Mouse (Mus musculus) naive thymus-derived CD4-positive, alpha-beta T cell, adult 2 months (primary cell): ENCODE results near the gene Rnf149.
"Not testable (repeated sequence)": the region's sequence is repeated elsewhere in the genome, so short reads cannot be mapped to it uniquely, and the experiment has no call there.

Experiments used
- DNase-seq: peaks from one replicate; pipeline ENCODE4 v3.0.0-alpha.2; 2011; ENCODE audit warnings: low read depth

The Rnf149 gene

DNA sequence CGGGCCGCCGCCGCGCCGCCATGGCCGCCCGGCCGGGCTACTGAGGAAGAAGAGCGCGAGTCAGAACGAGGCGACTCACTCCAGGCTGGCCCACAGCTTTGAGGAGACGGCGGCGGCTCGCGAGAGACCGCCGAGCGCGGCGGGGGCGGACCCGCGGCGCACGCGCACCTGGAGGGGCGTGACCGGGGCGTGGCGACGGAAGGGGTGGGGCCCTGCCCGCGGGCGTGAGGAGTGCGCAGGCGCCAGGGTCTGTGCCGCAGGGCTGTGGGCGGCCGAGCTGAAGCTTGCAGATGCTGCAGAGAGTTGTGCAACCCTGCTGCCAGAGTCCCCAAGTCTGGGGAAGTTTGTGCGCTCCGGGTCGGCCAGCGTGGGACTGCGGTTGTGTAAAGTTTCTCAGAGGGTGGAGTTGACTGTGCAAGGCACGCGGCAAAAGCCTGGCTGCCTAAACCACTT is at the start of gene Rnf149:
TSS of gene Rnf149 (minus strand) at position 153 of the 453 bp plus-strand sequence.
- DNase-seq, result peak; percentile 97

- no peak for DNase-seq
Measured at GRCm38 (mm10) chr1:39625491-39625890, 48.3 kb upstream of the Rnf149 start.

- DNase-seq, result no peak
Measured at GRCm38 (mm10) chr1:39623729-39624128, 46.5 kb upstream of the Rnf149 start.

- DNase-seq, result no peak
Measured at GRCm38 (mm10) chr1:39623106-39623505, 45.9 kb upstream of the Rnf149 start.

GRCm38 (mm10) chr1:39618524-39618923 is 41.3 kb upstream of the Rnf149 start:
- no peak for DNase-seq

- no peak for DNase-seq
Measured at GRCm38 (mm10) chr1:39615526-39615925, 38.3 kb upstream of the Rnf149 start.

GRCm38 (mm10) chr1:39614462-39615279 is 37.5 kb upstream of the Rnf149 start:
- peak; percentile 60 for DNase-seq

- no peak for DNase-seq
Measured at GRCm38 (mm10) chr1:39613061-39613460, 35.9 kb upstream of the Rnf149 start.

- DNase-seq, result no peak
Measured at GRCm38 (mm10) chr1:39612491-39612890, 35.3 kb upstream of the Rnf149 start.

DNA sequence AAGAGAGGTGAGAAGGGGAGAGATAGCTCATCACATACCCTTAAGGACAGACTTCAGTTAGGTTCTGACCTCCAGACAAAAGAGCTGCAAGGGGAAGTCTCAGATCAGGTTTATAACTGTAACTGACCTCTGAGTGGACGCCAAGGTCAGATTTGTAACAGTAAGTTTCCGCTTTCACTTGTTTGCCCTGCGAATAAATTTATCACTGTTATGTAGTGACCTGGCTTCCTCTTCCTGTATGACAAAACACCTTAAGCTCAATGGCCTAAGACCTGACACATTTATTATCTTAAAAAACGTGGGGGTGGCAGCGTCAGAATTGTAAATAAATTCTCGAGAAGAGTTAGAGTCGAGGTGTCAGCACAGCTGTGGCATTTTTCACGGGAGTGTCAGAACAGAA is 31.3 kb upstream of the Rnf149 start:
- no peak for DNase-seq

DNA sequence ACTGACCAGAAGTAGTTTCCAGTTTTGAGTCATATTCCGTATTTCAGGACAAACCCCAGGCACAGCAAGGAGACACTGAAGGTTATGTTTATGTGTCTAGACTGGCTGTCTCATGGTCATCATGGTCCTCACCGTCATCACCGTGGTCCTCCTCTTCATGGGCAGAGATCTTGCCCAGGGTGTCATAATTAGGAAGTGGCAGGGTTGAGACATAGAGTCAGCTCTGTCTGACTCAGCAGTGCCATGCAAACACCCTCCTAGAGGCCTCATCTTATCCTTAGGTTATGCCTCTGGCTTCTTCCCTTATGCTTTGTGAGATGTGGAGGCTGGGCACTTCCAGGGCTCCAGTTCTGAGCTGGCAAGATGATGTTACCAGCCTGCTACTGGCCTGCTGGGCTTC is 25.3 kb upstream of the Rnf149 start:
- no peak for DNase-seq

DNA sequence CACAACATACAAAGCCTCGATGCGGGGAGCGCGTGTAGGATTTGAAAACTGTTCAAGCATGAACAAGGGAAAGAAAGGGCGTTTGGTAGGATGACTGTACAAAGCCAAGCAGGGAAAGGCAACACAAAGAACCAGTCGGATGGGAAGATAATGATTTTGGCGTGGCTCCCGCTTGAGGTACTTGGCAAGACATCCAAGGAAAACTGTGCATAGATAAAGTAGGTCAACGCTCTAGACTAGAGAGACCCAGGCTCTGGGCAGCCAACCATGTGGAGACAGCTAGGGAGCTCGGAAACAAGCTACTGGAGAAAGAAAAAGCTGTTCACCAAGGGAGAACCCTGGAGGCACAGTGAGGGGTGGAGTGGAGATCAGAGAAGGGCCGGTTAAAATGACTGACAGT is 21.5 kb upstream of the Rnf149 start:
- DNase-seq, result no peak

- DNase-seq, result not testable (repeated sequence)
Measured at GRCm38 (mm10) chr1:39597135-39597534, 19.9 kb upstream of the Rnf149 start.

DNA sequence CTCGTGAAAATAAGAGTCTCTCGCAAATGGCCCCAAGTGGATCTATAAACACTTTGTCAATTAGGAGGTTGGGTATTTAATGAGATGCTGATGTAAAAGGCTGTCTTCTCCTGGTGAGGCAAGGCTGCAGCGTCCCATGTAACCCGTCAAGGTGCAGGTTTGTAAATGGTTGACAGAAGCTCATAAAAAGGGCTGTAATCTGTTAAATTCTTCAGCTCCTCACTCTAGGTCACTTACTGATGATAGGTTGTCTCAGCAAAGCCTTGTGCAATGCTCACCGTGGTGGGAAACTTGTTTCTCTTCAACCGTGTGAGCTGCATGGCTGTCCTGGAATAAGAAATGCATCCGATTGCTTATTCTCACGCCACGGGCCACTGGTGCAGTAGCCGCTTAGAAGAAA is 16.6 kb upstream of the Rnf149 start:
- DNase-seq, result no peak

DNA sequence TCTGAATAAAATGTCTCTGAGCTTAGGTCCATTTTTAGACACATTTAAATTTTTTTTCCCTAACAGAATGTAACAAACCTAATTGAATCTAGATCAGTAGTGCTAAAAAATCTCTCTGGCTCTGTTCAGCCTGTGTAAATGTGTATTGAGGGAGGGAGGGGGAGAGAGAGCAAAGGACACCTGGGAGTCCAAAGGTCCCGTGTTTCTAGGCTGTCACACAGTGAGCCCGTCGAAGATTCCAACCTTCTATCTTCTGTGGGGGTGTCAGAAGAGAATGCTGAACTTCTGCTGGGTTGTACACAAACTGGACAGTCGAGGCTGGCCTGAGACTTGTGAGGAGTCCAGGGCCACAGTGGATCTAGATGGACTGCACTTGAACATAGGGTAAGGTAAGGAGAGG is 14.9 kb upstream of the Rnf149 start:
- DNase-seq, result no peak

DNA sequence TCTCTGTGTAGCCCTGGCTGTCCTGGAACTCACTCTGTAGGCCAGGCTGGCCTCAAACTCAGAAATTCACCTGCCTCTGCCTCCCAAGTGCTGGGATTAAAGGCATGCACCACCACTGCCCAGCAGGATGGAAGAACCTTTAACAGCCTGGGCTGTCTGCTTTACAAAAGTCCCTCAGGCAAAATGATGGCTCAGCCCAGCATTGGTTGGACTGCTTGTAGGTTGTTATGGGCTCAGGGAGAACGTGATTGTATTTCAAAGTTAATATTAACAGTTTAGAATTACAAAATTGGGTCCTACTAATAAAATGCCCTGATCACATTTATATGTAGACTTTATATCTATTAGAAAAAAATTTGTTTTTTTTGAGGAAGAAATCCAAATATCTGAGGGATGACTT is 14.4 kb upstream of the Rnf149 start:
- not testable (repeated sequence) for DNase-seq

DNA sequence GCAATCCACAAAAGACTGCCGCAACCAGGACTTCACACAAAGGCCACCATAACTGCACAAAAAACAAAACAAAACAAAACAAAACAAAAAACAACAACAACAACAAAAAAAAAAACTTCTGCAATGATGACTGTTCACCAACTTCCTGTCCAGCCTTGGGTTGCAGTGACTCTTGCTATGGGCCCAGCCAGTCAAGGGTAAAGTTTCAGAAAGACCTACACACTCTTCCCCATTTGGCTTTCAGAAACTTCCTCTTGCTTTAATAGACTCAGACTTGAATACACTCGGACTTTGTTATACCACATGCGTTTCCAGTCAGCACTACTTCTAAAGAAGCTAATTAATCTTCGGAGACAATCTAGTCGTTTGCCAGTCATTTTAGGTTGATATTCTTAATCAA is 13.0 kb upstream of the Rnf149 start:
- DNase-seq, result no peak

DNA sequence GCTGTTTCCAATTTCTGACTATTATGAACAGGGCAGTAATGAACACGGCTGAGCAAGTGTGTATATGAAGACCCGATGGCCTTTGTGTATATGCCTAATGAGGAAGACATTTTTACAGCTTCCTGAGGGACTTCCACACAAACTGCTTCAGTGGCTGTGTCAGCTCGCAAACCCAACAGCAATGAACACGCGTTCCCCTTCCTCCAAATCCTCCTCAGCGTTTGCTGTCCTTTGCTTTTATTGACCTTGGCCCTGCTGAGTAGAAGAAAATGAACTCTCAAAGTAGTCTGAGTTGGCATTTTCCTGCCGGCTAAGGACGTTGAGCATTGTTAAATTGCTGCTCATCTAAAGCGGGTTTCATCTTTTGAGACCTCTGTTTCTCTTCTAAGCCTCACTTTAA is 8.2 kb upstream of the Rnf149 start:
- no peak for DNase-seq

GRCm38 (mm10) chr1:39583173-39583572 is 6.0 kb upstream of the Rnf149 start:
- no peak for DNase-seq

DNA sequence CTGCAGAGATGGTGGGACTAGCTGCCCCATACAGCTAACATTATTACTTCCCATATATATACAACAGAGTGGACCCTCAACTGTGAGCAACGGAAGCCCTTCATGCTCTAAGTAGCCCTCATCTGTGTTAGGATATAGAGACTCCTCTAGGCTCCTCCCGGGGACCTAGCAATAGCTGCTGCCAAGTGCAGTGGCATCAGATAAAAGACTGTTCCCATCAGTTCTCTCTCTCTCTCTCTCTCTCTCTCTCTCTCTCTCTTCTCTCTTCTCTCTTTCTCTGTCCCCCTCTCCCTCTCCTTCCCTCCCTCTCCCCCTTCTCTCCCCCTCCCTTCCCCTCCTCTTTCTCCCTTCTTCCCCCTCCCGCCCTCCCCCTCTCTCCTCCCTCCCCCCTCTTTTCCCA is 4.0 kb upstream of the Rnf149 start:
- no peak for DNase-seq

DNA sequence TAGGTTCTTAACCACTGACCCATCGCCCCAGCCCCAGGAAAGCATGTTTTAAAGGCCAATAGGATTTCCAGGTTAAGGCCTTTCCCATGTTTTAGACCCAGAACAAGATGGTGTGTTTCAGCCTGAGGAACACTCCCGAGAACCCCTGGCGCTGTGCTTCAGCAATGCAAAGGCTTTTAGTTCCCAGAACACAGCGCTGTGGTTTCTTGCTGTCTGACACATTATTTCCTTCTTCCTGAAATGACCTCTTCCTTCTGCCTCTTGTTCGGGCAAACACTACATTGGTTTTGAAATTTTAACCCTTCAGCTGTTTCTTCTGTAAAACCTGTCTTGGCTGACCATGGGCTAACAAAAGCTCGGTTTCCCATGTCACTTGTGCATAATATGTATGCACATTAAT is 1.9 kb upstream of the Rnf149 start:
- DNase-seq, result no peak

DNA sequence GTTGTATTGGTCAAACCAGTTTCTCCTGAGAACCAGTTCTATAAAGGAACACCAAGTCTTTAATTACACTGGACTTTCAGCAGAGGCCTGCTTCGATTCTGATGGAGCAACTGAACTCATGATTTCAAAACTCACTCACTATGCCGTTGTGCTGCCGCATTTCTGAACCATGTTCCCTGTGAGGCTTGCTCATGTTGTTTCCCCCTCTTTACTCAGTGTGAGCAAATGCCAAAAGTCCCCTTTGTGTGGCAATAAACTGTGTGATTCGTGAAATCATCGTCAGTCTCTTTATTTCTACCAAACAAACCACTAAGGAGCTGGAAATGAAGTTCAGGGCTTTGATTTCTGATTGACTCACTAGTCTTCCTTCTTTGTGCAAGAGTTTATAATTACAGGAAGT is 1.2 kb upstream of the Rnf149 start:
- peak; percentile 38 for DNase-seq

- no peak for DNase-seq
Measured at GRCm38 (mm10) chr1:39576431-39577243, 568 bp downstream of the Rnf149 start.
